Mouse (Mus musculus): Measurements from ENCODE around the gene Sytl1. TPM values are rescaled to one million over a fixed set of nuclear protein-coding genes. Genes with fewer than 3 reads are reported as not detected.

Sytl1 gene
- polyA plus RNA-seq, 1 experiment from 2014 or later, result 0.84 TPM

GRCm38 (mm10) chr4:133240934-133241908, 21.7 kb downstream of the Sytl1 start:
- Histone ChIP-seq H3K27ac (ENCODE audit: low read depth) (peak overlapping the region; percentile 77), H3K9me3 (ENCODE audit: low read depth, low read length) (no peaks in the 10 kb centered on the region; the same call in 1 of the 2 replicates), H3K4me1 (ENCODE audit: insufficient read depth) (peaks cover 4% of the 10 kb centered on the region; the same call in 1 of the 2 replicates), H3K4me3 (ENCODE audit: low read depth, low read length) (peak overlapping the region; percentile 59), H3K27me3 (ENCODE audit: insufficient read depth, low read length) (peaks cover 15% of the 10 kb centered on the region), H3K9ac (peak overlapping the region; percentile 65), H3K36me3 (ENCODE audit: insufficient read depth) (no peaks in the 10 kb centered on the region), H3K4me2 (peak overlapping the region; percentile 97)
- no peak for TF ChIP-seq CTCF (IDR thresholded peaks at IDR 0.05; ENCODE audit: low read depth)
- under 1% methylated on average over 78 of the region's 78 CpGs for WGBS
- ATAC-seq (ENCODE audit: insufficient read depth) (peak; percentile 95), DNase-seq (peak; percentile 94)

DNA sequence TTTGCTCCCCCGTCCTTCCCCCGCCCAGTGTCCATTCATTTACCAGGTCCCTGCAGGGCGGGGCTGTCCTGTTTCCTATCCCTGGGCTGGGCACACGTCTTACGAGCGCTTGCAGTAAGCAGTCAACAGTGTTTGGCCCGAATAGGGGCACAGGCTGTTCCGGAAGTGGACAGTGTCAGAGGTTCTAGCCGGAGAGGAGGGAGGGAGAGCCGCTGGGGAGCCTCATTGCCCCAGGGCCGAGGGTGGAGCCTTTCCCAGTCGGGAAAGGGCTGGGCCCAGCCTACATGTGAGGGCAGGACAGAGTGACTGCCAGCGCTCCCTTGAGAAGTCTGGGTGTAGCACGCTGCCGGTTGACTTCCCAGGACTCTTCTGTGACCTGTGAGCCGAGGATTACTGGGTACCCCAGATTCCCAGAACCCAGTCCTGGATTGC, 22.4 kb downstream of the Sytl1 start, which contains the start of gene Map3k6:
Gene Map3k6, plus strand, starts transcription at position 329 of the 432 bp plus-strand sequence.
- 5% methylated on average over 16 of the region's 16 CpGs for WGBS
- Histone ChIP-seq H3K4me1 (ENCODE audit: insufficient read depth) (peaks cover 4% of the 10 kb centered on the region; the same call in 1 of the 2 replicates), H3K27me3 (ENCODE audit: insufficient read depth, low read length) (peaks cover 13% of the 10 kb centered on the region), H3K4me3 (ENCODE audit: low read depth, low read length) (peak within 1 kb of the TSS; percentile 59), H3K9ac (peak within 1 kb of the TSS; percentile 65), H3K27ac (ENCODE audit: low read depth) (peak within 1 kb of the TSS; percentile 77), H3K4me2 (peak within 1 kb of the TSS; percentile 97), H3K9me3 (ENCODE audit: low read depth, low read length) (no peaks in the 10 kb centered on the region; the same call in 1 of the 2 replicates), H3K36me3 (ENCODE audit: insufficient read depth) (no peaks in the 10 kb centered on the region)
- ATAC-seq (ENCODE audit: insufficient read depth) (peak; percentile 50; the same call in 1 of the 2 replicates), DNase-seq (peak; percentile 72)
- TF ChIP-seq CTCF (IDR thresholded peaks at IDR 0.05; ENCODE audit: low read depth), result no peak

GRCm38 (mm10) chr4:133237911-133238310, 25.0 kb downstream of the Sytl1 start:
- H3K27me3 ChIP-seq (ENCODE audit: insufficient read depth, low read length), result peaks cover 9% of the 10 kb centered on the region
- H3K9ac ChIP-seq, result no peak overlapping the region
- DNase-seq (no peak), ATAC-seq (ENCODE audit: insufficient read depth) (no peak)
- no peak for TF ChIP-seq CTCF (IDR thresholded peaks at IDR 0.05; ENCODE audit: low read depth)
- no peak overlapping the region for H3K4me2 ChIP-seq
- H3K27ac ChIP-seq (ENCODE audit: low read depth), result no peak overlapping the region
- 60% methylated on average over 4 of the region's 4 CpGs for WGBS
- H3K9me3 ChIP-seq (ENCODE audit: low read depth, low read length), result no peaks in the 10 kb centered on the region; the same call in 1 of the 2 replicates
- H3K4me1 ChIP-seq (ENCODE audit: insufficient read depth), result peaks cover 4% of the 10 kb centered on the region; the same call in 1 of the 2 replicates
- H3K36me3 ChIP-seq (ENCODE audit: insufficient read depth), result no peaks in the 10 kb centered on the region
- no peak overlapping the region for H3K4me3 ChIP-seq (ENCODE audit: low read depth, low read length)

- Histone ChIP-seq H3K4me1 (ENCODE audit: insufficient read depth) (peaks cover 4% of the 10 kb centered on the region; the same call in 1 of the 2 replicates), H3K36me3 (ENCODE audit: insufficient read depth) (no peaks in the 10 kb centered on the region), H3K9ac (no peak overlapping the region), H3K27ac (ENCODE audit: low read depth) (no peak overlapping the region), H3K27me3 (ENCODE audit: insufficient read depth, low read length) (no peaks in the 10 kb centered on the region; the same call in 1 of the 2 replicates), H3K4me2 (no peak overlapping the region), H3K4me3 (ENCODE audit: low read depth, low read length) (no peak overlapping the region), H3K9me3 (ENCODE audit: low read depth, low read length) (no peaks in the 10 kb centered on the region; the same call in 1 of the 2 replicates)
- ATAC-seq (ENCODE audit: insufficient read depth) (no peak), DNase-seq (no peak)
- WGBS, result 74% methylated on average over 5 of the region's 5 CpGs
- TF ChIP-seq CTCF (IDR thresholded peaks at IDR 0.05; ENCODE audit: low read depth), result no peak
These were observed 27.5 kb downstream of the Sytl1 start for GRCm38 (mm10) chr4:133235415-133235814.

DNA sequence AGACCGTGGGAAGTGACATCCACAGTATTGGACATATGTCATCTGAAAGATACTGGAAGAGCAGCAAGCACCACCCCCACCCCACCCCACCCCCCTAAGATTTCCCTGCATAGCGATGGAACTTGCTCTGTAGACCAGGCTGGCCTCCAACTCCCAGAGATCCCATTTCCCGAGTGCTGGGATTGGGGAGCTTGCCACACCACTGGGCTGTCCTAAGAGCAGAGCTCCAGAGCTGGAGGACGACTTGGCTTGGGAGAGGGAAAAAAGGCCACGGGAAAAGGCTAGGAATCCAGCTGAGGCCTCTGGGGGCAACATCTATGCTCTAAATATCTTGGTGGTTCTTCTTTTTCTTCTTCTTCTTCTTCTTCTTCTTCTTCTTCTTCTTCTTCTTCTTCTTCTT, 28.1 kb downstream of the Sytl1 start:
- 45% methylated on average over 5 of the region's 5 CpGs for WGBS
- ATAC-seq (ENCODE audit: insufficient read depth), result no peak
- H3K4me3 ChIP-seq (ENCODE audit: low read depth, low read length), result no peak overlapping the region
- no peaks in the 10 kb centered on the region; the same call in 1 of the 2 replicates for H3K9me3 ChIP-seq (ENCODE audit: low read depth, low read length)
- H3K9ac ChIP-seq, result no peak overlapping the region
- no peak overlapping the region for H3K27ac ChIP-seq (ENCODE audit: low read depth)
- H3K4me2 ChIP-seq, result no peak overlapping the region
- no peak for TF ChIP-seq CTCF (IDR thresholded peaks at IDR 0.05; ENCODE audit: low read depth)
- H3K36me3 ChIP-seq (ENCODE audit: insufficient read depth), result no peaks in the 10 kb centered on the region
- H3K4me1 ChIP-seq (ENCODE audit: insufficient read depth), result no peaks in the 10 kb centered on the region
- H3K27me3 ChIP-seq (ENCODE audit: insufficient read depth, low read length), result no peaks in the 10 kb centered on the region; the same call in 1 of the 2 replicates
- no peak for DNase-seq

DNA sequence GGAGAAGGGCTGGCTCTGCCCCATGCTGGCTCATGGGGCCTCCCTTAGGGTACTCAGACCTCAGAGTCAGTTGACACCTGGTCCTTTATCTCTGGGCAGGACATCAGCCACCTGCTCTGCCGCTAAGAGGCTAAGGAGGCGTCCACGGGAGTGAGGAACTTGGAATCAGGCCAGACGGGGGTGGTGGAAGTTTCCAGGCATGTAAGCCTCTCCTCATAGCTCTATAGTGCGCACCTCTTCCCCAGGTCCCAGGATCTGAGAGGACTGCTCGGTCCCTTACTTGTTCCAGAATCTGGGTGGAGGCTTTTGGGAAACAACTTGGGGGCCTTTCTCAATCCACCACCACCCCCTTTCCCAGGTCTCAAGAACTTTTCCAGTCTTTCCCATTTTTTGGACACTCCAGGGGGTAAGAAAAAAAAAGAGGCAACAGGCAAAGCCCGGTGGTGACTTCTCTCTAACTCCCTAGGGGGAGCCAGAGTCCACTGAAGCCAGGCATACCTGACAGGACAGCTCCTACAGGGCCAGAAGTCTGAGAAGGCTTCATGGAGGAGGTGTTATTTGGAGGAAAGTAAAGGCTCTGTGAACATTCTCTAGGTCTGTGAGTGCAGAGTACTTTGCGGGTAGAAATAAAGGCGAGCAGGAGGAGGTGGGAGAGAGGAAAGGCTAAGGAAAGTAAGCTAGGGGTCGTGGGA, 29.5 kb downstream of the Sytl1 start:
- Histone ChIP-seq H3K36me3 (ENCODE audit: insufficient read depth) (no peaks in the 10 kb centered on the region), H3K9ac (no peak overlapping the region), H3K27ac (ENCODE audit: low read depth) (no peak overlapping the region), H3K4me1 (ENCODE audit: insufficient read depth) (no peaks in the 10 kb centered on the region), H3K4me3 (ENCODE audit: low read depth, low read length) (no peak overlapping the region), H3K27me3 (ENCODE audit: insufficient read depth, low read length) (no peaks in the 10 kb centered on the region), H3K4me2 (no peak overlapping the region), H3K9me3 (ENCODE audit: low read depth, low read length) (no peaks in the 10 kb centered on the region)
- TF ChIP-seq CTCF (IDR thresholded peaks at IDR 0.05; ENCODE audit: low read depth), result peak; percentile 58
- DNase-seq (peak; percentile 71), ATAC-seq (ENCODE audit: insufficient read depth) (no peak)
- WGBS, result 26% methylated on average over 10 of the region's 10 CpGs

Measured in lung, embryonic 14.5 days (tissue).